Mouse (Mus musculus): Measurements from ENCODE around the gene Shc3.

GRCm38 (mm10) chr13:51566371-51567077 is 2.7 kb downstream of the Shc3 start:
- no peak for TF ChIP-seq CTCF (conservative IDR thresholded peaks at IDR 0.05; ENCODE audit: insufficient read depth, insufficient read length, low read depth, low read length)
- TF ChIP-seq POLR2A (IDR thresholded peaks at IDR 0.05; ENCODE audit: low read depth, low read length): no peak

Data from kidney, adult 2 months (tissue).